Mouse (Mus musculus) kidney, postnatal 0 days (tissue): ENCODE data around the gene Mbtd1. TPM values are rescaled to one million over a fixed set of nuclear protein-coding genes. Genes with fewer than 3 reads are reported as not detected.
A peak's percentile ranks its signal among the peaks of the same experiment; 100 is the strongest.

Experiments
- ATAC-seq: fragments of 200-750 bp; cut with Nextera tagmentation; replicated peaks from 2 replicates; pipeline ENCODE4 v1.8.0; 2017; ENCODE audit warnings: low read depth, moderate number of reproducible peaks, moderate TSS enrichment, moderate library complexity; ENCODE audit not compliant: low FRiP score
- DNase-seq: peaks from one replicate; pipeline ENCODE4 v3.0.0-alpha.2; 2016; ENCODE audit warnings: low spot score
- H3K27ac ChIP-seq: fragments of 300-500 bp; sonication (generic); 2 replicates; pipeline ENCODE4 v1.5.1; 2014; ENCODE audit warnings: mild to moderate bottlenecking
- H3K27me3 ChIP-seq: fragments of 300-500 bp; sonication (generic); 2 replicates; pipeline ENCODE4 v1.6.1; 2014; ENCODE audit warnings: low read length, mixed read lengths; ENCODE audit not compliant: insufficient read depth
- H3K36me3 ChIP-seq: fragments of 300-500 bp; sonication (generic); 2 replicates; pipeline ENCODE4 v1.6.1; 2014; ENCODE audit warnings: low read length, mixed read lengths; ENCODE audit not compliant: insufficient read depth
- H3K4me1 ChIP-seq: fragments of 300-500 bp; sonication (generic); replicated peaks from 2 replicates; pipeline ENCODE4 v1.6.1; 2014; ENCODE audit warnings: antibody characterized with exemption, low read length, mixed read lengths; ENCODE audit not compliant: insufficient read depth
- H3K4me2 ChIP-seq: fragments of 300-500 bp; sonication (generic); 2 replicates; pipeline ENCODE4 v1.6.1; 2014; ENCODE audit warnings: mild to moderate bottlenecking, low read length, moderate library complexity, mixed read lengths
- H3K4me3 ChIP-seq: fragments of 300-500 bp; sonication (generic); replicated peaks from 2 replicates; pipeline ENCODE4 v1.5.1; 2014; ENCODE audit warnings: low read depth, low read length
- H3K9ac ChIP-seq: fragments of 300-500 bp; sonication (generic); 2 replicates; pipeline ENCODE4 v1.6.1; 2014; ENCODE audit warnings: low read depth, low read length
- H3K9me3 ChIP-seq: fragments of 300-500 bp; sonication (generic); replicated peaks from 2 replicates; pipeline ENCODE4 v1.6.1; 2016; ENCODE audit warnings: low read length, inconsistent platforms, mixed read lengths
- CTCF ChIP-seq: IDR thresholded peaks from 2 replicates; pipeline ENCODE4 v1.5.1; 2016; ENCODE audit warnings: antibody characterized with exemption, low read depth, mild to moderate bottlenecking, moderate library complexity
- WGBS: fragments of 180-500 bp; shearing (Covaris S2); extraction: QIAGEN DNeasy Blood & Tissue Kit; methylation state at CpG from one replicate; pipeline ENCODE4 v1.1.7; 2014; 5-methylcytosine and 5-hydroxymethylcytosine counted together
- polyA plus RNA-seq: library from polyadenylated mRNA; unstranded; fragments of >200 nt; fragmentation: Nextera tagmentation; extraction: Ambion mirVana; gene quantifications from 2 replicates; pipeline ENCODE4 v1.2.1, GENCODE M21; 2015

Gene Mbtd1
- polyA plus RNA-seq, 1 experiment from 2014 or later = 24.3 TPM

DNA sequence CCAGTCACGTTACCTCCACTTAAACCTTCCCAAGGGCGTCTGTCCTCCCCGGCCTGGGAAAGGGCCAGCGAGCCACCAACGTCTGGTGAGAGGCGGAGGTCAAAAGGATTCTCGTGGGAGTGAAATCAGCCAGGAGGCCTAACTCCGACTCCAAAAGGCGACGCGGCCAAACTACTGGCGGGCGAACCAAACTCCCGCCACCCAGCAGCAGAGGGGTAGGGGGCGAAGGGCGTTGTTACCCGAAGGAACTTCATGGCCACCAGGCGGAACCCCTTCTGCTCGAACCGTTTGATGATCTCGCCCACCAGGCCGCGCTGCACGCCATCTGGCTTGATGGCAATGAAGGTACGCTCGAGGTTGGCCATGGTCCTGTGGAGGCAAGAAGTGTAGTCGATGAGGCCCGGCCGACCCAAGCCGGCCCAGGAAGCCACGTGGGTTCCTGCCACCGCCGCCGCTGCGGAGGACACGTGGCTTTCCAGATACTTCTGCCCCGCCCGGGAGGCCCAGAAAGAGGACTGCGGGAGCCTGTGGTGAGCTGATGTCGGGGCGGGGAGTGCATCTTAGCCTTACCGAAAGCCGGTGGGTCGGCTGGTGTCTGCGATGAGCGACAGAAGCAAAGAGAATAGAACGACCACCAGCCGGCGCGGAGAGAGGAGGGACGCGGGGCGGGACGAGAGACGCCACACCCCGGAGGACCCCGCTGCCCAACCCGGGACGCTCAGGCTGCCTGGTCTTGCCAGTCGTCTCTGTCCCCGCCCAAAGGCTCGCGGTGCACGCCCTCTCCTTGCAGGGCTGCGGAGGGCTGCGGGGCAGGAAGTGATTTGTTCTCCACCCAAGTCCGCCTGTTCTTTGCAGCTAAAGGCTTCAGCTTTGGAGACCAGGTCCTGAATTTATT lies 69.9 kb downstream of the Mbtd1 start:
- WGBS = 2% methylated on average over 67 of the region's 67 CpGs
- H3K36me3 ChIP-seq = peaks cover 17% of the 10 kb centered on the region

DNA sequence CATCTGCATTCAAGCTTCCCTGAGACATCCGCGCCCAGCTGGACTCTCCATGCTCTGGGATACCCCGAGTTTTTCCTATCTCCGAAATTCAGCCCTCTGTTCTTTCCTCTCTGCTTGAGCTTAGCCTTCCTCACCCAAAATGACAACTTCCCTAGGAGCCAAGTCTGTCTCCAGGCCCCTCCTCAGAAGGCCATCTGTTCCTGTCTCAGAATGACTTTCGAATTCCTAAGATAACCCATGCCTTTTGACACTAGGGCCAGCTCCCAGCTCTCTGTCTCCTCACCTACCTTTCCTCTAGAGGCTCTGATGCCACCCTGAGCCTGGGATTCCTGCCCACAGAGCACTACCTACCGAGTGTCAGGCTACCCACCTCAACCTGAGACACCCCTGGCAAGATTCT lies 70.5 kb downstream of the Mbtd1 start, which contains the start of gene Nme2:
Gene Nme2 (minus strand): TSS at position 101 of the 400 bp plus-strand sequence.
- Histone ChIP-seq H3K9me3 (no peaks in the 10 kb centered on the region), H3K36me3 (peaks cover 19% of the 10 kb centered on the region), H3K9ac (peak within 1 kb of the TSS; percentile 63), H3K4me1 (0 out of 2 replicates have a peak, but pooled peaks cover 12% of the 10 kb centered on the region), H3K27me3 (no peaks in the 10 kb centered on the region), H3K27ac (peak within 1 kb of the TSS; percentile 88), H3K4me3 (peak within 1 kb of the TSS; percentile 65), H3K4me2 (peak within 1 kb of the TSS; percentile 73)
- TF ChIP-seq CTCF = no peak
- 0 out of 2 replicates have a peak, but pooled peaks have one; percentile 0 for ATAC-seq
- under 1% methylated on average over 6 of the region's 6 CpGs for WGBS
- no peak for DNase-seq

More for the DNA sequence above, 69.9 kb downstream of the Mbtd1 start:
- Histone ChIP-seq H3K27ac (peak overlapping the region; percentile 88), H3K4me1 (0 out of 2 replicates have a peak, but pooled peaks cover 12% of the 10 kb centered on the region), H3K4me2 (peak overlapping the region; percentile 73), H3K9ac (peak overlapping the region; percentile 63), H3K9me3 (no peaks in the 10 kb centered on the region), H3K27me3 (no peaks in the 10 kb centered on the region), H3K4me3 (peak overlapping the region; percentile 65)
- DNase-seq = peak; percentile 97
- TF ChIP-seq CTCF = peak; percentile 44
- ATAC-seq = peak; percentile 94

DNA sequence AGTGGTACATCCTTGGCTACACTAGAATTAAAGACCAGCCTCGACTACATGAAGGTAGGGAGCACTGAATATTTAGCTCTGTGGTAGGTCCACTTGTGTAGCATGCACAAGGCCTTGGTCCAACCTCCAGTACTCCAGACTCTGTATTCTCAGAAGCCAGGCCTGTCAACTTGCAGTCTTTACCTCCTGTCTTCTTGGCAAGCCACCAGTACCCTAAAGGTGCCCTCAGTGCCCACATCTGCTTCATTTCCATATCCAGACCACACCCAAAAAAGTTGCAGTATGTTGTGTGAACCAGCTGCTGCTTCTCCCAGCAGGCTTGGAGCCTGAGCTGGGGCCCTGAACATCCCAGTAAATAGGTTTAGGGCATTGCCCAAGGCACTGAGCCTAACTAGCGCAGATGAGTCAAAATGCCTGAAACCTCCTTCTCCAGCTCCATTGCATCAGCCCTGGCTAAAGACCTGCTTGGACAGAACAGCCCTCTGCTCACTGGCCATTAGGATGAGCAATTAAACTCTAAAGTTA lies 71.4 kb downstream of the Mbtd1 start:
- no peaks in the 10 kb centered on the region for H3K9me3 ChIP-seq
- ATAC-seq = no peak
- no peak overlapping the region for H3K9ac ChIP-seq
- no peak for TF ChIP-seq CTCF
- no peaks in the 10 kb centered on the region for H3K27me3 ChIP-seq
- H3K4me3 ChIP-seq = no peak overlapping the region
- no peak overlapping the region for H3K27ac ChIP-seq
- no peak for DNase-seq
- H3K36me3 ChIP-seq = peaks cover 16% of the 10 kb centered on the region
- H3K4me1 ChIP-seq = 0 out of 2 replicates have a peak, but pooled peaks cover 12% of the 10 kb centered on the region
- 90% methylated on average over 2 of the region's 2 CpGs for WGBS
- no peak overlapping the region for H3K4me2 ChIP-seq

DNA sequence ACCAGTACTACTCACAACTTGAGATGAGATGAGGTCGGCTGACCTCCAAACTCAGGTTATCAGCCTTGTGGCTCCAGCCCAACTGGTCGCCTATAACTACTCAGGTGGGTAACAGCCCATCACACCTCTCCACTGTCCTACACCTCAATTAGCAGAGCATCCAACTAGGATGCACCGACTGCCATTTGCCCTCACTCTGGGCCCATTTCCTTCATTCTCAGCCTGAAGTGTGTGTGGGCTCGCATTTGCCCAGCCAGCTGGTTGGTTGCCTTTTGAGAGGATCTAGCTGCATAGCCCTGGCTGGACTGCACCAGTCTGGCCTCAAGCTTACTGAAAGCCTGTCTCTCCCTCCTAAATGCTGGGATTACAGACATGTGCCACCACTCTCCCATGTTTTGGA lies 72.1 kb downstream of the Mbtd1 start:
- H3K36me3 ChIP-seq = peaks cover 22% of the 10 kb centered on the region
- H3K4me3 ChIP-seq = no peak overlapping the region
- no peak for DNase-seq
- WGBS = 65% methylated on average over 4 of the region's 4 CpGs
- no peak overlapping the region for H3K27ac ChIP-seq
- no peak overlapping the region for H3K9ac ChIP-seq
- H3K27me3 ChIP-seq = no peaks in the 10 kb centered on the region
- H3K4me2 ChIP-seq = no peak overlapping the region
- 0 out of 2 replicates have a peak, but pooled peaks cover 7% of the 10 kb centered on the region for H3K4me1 ChIP-seq
- no peak for ATAC-seq
- H3K9me3 ChIP-seq = no peaks in the 10 kb centered on the region
- no peak for TF ChIP-seq CTCF

DNA sequence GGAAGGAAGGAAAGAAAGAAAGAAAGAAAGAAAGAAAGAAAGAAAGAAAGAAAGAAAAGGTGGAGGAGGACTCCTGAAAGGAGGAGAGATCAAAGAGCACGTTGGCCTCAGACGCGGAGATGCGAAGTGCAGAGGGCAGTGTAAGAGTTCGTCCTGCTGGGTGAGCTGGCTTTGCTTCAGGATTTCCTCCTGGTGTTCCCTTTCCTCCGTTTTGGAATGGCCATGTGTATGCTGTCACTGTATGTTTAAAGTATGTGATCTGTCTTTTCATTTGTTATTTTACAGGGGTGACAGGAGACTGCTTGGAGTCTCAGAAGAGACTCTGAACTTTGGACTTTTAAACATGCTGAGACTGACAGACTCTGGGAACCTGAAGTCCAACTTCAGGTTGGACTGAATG lies 75.8 kb downstream of the Mbtd1 start:
- Histone ChIP-seq H3K27me3 (no peaks in the 10 kb centered on the region), H3K9ac (no peak overlapping the region), H3K4me2 (no peak overlapping the region), H3K9me3 (no peaks in the 10 kb centered on the region), H3K4me1 (no peaks in the 10 kb centered on the region), H3K4me3 (no peak overlapping the region), H3K36me3 (peaks cover 38% of the 10 kb centered on the region), H3K27ac (no peak overlapping the region)
- ATAC-seq (no peak), DNase-seq (no peak)
- TF ChIP-seq CTCF = no peak
- 81% methylated on average over 6 of the region's 6 CpGs for WGBS

DNA sequence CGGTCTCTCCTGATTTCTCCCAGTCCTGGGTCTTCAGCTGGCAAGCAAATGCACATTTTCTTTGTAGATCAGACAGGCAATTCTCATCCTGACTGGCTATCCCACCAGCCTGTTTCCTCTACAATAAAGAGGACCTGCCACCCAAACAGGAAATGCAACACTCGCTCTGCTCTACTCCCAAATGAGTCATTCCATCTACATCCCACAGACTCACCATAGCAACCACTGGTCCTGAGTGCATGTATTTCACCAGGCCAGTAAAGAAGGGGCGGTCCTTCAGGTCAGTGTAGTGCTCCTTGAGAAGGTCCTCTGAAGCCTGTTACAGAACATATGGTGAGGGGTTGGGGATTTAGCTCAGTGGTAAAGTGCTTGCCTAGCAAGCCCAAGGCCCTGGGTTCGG lies 77.4 kb downstream of the Mbtd1 start:
- Histone ChIP-seq H3K4me2 (no peak overlapping the region), H3K27me3 (no peaks in the 10 kb centered on the region), H3K4me1 (0 out of 2 replicates have a peak, but pooled peaks cover 3% of the 10 kb centered on the region), H3K36me3 (peaks cover 38% of the 10 kb centered on the region), H3K9me3 (no peaks in the 10 kb centered on the region), H3K4me3 (no peak overlapping the region), H3K27ac (no peak overlapping the region), H3K9ac (no peak overlapping the region)
- ATAC-seq = no peak
- no peak for DNase-seq
- WGBS = 80% methylated on average over 4 of the region's 4 CpGs
- no peak for TF ChIP-seq CTCF
